Mouse (Mus musculus) gastrocnemius, adult 2 months (tissue): Measurements from ENCODE around the gene Gm21974. TPM values are rescaled to one million over a fixed set of nuclear protein-coding genes. Genes with fewer than 3 reads are reported as not detected.

Source experiments
- DNase-seq: peaks from one replicate; pipeline ENCODE4 v3.0.0; 2022
- H3K27ac ChIP-seq: fragments of 200-600 bp; 2 replicates; pipeline ENCODE4 v1.8.1; 2022; ENCODE audit warnings: mild to moderate bottlenecking
- H3K4me3 ChIP-seq: fragments of 200-600 bp; 2 replicates; pipeline ENCODE4 v1.8.1; 2022; ENCODE audit warnings: mild to moderate bottlenecking, moderate library complexity
- CTCF ChIP-seq: fragments of 200-600 bp; IDR thresholded peaks from 2 replicates; pipeline ENCODE4 v1.8.1; 2022; ENCODE audit warnings: antibody characterized with exemption, mild to moderate bottlenecking, moderate library complexity
- intact Hi-C: fragments of 180-260 bp; cut with DNase I; formaldehyde crosslinking; loops from one replicate; pipeline ENCODE4 v1.15.1; 2025
- total RNA-seq, 2 experiments: library from RNA; stranded (reverse); gene quantifications; 2 replicates each; pipeline ENCODE4 v1.2.3; 2021

The Gm21974 gene
- total RNA-seq, 2 experiments from 2014 or later, result not detected

DNA sequence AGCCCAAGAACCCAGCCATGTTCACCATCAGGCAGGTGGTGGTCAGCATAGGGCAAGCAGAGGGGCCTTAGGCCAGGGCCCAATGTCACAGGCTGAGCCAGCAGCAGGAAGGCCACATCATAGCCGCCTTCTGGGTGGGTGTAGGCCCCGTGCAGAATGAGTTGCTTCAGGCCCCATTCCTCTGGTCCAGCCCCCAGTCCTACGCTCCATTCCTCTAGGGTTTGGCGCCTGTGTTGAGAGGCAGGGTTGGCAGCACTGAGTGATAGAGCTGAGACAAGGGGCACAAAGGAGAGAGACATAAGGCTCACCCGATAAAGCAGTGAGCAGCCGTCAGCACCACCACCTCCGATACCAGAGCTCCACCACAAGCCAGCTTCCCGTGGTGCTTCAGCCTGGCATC, 8.1 kb downstream of the Gm21974 start:
- no peak for TF ChIP-seq CTCF
- no peak for DNase-seq
- H3K27ac ChIP-seq, result peak overlapping the region; percentile 81
- H3K4me3 ChIP-seq, result no peak overlapping the region
- intact Hi-C loops, result no loop called here

DNA sequence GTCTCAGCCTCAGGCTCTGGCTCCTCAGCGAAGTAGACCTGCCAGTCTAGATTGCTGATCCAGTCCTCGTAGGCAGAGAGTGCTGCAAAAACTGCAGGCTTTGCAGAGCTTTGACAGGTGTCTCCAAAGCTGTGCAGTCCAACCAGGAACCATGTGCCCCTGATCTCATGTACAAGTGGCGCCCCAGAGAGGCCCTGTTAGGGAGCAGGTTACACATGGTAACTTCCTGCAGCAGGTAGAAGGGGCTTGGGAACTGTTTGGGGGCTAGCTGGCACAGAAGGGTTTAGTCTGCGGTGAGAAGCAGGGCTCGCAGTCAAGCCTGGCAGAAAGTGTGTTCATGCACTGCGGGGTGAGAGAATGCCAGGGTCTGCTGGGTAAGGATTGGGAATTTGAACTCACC, 8.7 kb downstream of the Gm21974 start:
- no peak for DNase-seq
- H3K27ac ChIP-seq, result peak overlapping the region; percentile 81
- 0 out of 2 replicates have a peak overlapping the region, but pooled peaks have one; percentile 5 for H3K4me3 ChIP-seq
- intact Hi-C loops, result no loop called here
- TF ChIP-seq CTCF, result no peak

DNA sequence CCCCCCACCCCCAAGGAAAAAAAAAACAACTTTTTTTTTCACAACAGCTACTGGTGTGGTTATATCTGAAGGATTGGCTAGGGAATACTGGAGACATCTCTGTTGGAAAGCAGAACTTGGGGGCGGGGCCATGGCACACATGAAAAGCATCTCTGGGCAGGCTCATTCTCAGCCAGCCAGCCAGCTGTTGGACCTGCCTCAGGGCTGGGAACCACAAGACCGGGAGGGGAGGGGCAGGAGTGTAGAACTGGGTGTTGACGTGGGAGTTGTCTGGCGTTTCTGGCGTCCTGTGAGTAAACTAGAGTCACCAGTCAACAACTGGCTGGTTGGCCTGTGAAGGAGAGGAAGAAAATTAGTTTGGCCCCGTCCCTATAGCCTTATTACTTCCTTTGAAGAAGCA, 9.3 kb downstream of the Gm21974 start:
- intact Hi-C loops, result no loop called here
- Histone ChIP-seq H3K4me3 (no peak overlapping the region), H3K27ac (peak overlapping the region; percentile 81)
- peak; percentile 87 for DNase-seq
- TF ChIP-seq CTCF, result no peak

DNA sequence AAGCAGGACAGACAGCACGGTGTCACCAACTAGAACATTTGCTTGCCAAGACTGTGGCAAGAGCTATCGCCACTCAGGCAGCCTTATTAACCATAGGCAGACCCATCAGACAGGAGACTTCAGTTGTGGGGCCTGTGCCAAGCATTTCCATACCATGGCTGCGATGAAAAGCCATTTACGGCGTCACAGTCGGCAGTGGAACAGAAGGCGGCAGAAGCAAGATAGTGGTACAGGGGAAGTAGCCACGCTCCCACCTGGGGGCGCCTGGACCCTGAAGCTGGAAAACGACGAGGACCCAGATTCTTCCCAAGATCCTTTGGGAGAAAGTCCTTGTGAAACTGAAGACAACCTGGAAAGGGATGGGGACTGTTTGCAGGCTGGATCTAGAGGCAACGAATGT, 14.8 kb downstream of the Gm21974 start:
- TF ChIP-seq CTCF, result no peak
- DNase-seq, result no peak
- H3K27ac ChIP-seq, result no peak overlapping the region
- H3K4me3 ChIP-seq, result no peak overlapping the region
- intact Hi-C loops, result no loop called here

DNA sequence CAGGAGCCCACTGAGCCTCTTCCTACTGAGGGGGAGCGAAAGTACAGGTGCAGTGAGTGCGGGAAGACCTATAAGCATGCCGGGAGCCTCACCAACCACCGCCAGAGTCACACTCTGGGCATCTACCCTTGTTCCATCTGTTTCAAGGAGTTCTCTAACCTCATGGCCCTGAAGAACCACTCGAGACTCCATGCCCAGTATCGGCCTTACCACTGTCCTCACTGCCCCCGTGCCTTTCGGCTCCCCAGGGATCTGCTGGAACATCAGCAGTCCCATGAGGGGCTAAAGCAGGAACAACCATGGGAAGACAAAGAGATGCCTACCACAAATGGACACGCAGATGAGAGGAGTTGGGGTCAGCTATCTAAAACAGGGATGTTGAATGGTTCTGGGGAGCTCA, 16.0 kb downstream of the Gm21974 start:
- H3K4me3 ChIP-seq, result no peak overlapping the region
- DNase-seq, result no peak
- intact Hi-C loops, result loop anchor here (5.0 kb wide), 1 partner anchor 33 kb away; the partner anchor contains the start of gene Kat8
- no peak overlapping the region for H3K27ac ChIP-seq
- TF ChIP-seq CTCF, result no peak

DNA sequence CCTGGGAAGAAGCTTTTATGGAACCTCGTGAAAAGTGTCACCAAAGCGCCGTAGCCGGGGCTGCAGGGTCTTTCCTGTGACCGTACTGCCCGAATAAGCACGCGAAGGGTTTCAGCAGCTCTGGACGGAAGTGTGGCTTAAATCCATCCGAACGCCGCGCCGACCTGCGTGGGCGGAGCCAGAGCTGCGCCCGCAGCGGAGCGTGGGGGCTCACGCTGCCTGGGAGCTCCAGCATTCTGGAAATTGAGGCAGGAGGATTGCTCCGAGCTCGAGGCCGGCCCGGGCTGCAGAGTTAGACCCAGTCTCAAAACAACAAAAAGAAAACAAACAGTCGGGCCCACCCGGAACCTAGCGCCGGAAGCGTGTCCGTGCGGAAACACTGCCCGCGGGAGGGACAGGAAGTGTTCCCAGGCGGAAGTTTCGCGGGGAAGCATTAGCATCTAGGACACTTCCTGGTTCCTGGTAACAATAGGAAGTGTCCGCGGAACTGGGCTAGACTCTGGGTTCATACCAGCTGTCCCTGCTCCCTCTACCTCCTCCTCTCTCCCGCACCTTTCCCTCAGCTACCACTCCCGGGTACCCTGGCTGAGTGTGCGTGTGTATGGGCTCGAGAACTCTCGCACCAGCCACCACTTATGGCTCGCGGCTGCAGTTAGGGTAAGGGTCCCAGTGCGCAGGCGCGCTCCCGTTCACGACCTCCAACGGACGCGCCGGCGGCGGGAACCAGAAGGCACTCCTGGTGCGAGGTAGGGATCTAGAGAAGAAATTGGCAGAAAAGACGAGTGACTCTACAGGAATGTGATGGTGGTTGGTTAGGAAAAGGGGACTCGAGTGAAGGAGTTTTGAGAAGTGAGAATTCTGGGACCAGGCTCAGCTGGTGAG, 18.5 kb downstream of the Gm21974 start, which contains the start of gene Zfp668:
Gene Zfp668 (minus strand): TSS at position 362 of the 882 bp plus-strand sequence.
- Histone ChIP-seq H3K27ac (peak within 1 kb of the TSS; percentile 99), H3K4me3 (peak within 1 kb of the TSS; percentile 96)
- intact Hi-C loops, result loop anchor here (5.0 kb wide), 1 partner anchor 36 kb away; the partner anchor contains the start of gene Kat8
- no peak for TF ChIP-seq CTCF
- peak; percentile 94 for DNase-seq

DNA sequence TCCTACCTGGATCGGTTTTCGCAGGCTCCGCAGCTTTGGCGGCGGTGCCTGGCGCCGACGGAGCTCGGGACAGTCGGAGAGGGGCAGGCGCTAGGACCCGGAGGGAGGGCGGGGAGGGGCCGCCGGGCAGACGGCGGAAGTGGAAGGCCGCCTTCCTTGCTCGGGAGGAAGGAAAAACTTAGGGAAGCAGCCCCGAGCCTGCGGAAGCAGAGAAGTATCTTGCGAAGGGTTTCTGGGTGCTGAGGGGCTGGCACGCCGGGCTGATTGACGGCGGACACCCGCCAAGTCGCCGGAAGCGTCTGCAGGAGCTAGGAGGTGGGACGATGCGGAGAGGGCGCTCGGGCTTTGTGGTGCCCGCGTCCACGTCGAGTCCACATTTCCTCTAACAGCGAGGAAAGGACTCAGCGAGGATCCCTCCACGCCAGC, 19.2 kb downstream of the Gm21974 start, which contains the start of gene Zfp646:
Gene Zfp646 (plus strand): TSS at position 181 of the 426 bp plus-strand sequence.
- DNase-seq, result peak; percentile 86
- H3K4me3 ChIP-seq, result peak within 1 kb of the TSS; percentile 96
- H3K27ac ChIP-seq, result peak within 1 kb of the TSS; percentile 99
- no peak for TF ChIP-seq CTCF
- intact Hi-C loops, result loop anchor here (5.0 kb wide), 1 partner anchor 36 kb away; the partner anchor contains the start of gene Kat8

DNA sequence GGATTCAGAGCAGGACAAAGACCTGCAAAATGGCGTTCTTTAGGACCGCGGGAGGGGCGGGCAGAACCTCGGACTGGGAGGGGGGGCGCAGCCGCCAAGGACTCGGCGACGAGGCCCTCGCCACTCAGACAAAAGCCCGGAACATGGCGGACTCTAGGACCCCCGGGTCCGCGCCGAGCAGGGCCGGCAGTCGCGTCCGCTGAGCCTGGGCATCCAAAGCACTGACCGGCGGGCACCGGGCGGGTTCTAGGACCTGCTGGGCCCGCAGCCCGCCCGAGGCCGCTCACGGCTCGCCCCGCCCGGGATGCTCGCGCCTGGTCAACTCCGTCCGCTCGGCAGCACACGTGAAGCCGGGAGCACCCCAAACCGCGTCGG, 19.6 kb downstream of the Gm21974 start:
- Histone ChIP-seq H3K4me3 (peak overlapping the region; percentile 96), H3K27ac (peak overlapping the region; percentile 99)
- DNase-seq, result peak; percentile 95
- TF ChIP-seq CTCF, result no peak
- intact Hi-C loops, result loop anchor here (1.0 to 5.0 kb wide), 3 partner anchors 35 to 75 kb away; partner anchors contain the start of genes Hsd3b7 and Kat8

DNA sequence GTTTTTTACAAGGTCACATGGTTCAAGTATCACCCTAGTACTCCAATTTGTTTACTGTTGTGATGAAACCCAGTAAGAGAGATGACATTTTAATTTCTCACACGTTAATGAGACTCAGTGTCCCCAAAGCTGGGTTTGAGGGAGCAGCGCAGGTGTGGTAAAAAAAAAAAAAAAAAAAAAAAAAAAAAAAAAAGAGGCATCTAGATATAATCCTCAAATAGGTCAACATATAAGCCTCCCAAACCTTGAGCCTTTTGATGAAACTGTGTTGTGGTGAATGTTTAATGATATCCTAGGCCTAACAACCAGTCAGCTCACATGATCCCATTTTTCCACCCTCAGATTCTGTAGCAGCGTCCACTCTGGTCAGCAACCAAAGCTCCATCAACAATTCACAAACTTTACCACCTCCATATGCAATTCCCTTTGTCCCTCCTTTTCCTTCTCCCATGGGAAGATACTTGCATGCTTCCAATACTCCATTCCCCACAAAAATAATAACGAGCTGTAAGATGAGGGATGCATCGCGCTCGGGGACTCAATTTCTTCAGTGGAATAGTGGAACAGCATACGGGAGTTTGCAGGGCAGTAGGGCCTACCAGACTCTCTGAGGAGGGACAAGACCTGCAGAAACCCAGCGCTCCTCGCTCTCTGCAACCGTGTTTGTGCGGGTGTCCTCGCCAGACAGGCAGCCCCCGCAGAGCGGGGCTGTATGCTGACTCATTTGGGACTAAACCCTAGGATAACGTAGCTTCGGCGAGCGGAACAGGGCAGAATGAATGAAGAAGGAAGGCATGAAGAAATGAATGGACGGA, 20.2 kb downstream of the Gm21974 start:
- peak overlapping the region; percentile 96 for H3K4me3 ChIP-seq
- no peak for TF ChIP-seq CTCF
- DNase-seq, result no peak
- H3K27ac ChIP-seq, result peak overlapping the region; percentile 99
- intact Hi-C loops, result loop anchor here (1.0 to 5.0 kb wide), 3 partner anchors 34 to 75 kb away; partner anchors contain the start of genes Hsd3b7 and Kat8

DNA sequence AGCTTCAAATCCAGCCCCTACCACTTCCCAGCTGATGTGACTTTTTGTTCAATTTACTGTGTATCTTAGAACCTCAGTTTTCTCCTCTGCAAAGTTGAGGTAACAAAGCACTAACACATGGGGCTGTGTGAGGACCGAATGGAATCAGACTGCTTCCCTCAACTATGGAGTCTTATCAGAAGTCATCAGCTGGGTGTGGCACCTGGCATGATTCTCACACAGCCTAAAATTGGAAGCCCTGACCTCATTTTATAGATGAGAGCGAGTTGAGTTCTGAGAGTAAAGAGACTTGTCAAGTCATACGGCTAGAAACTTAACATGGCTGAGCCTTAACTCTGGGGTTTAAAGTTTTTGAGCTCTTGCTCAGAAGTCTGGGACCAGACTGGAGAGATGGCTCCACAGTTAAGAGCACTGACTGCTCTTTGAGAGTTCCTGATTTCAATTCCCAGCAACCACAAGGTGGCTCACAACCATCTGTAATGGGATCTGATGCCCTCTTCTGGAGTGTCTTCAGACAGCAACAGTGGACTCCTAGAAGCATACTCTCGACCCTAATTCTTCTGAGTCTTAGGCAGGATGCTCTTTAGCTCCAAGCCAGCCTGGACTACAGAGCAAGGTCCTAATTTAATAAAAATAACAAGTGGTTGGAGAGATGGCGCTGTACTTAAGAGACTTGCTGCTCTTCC, 25.0 kb downstream of the Gm21974 start:
- intact Hi-C loops, result no loop called here
- H3K27ac ChIP-seq, result peak overlapping the region; percentile 73
- H3K4me3 ChIP-seq, result no peak overlapping the region
- DNase-seq, result no peak
- peak; percentile 36; the same call in 1 of the 2 replicates for TF ChIP-seq CTCF

DNA sequence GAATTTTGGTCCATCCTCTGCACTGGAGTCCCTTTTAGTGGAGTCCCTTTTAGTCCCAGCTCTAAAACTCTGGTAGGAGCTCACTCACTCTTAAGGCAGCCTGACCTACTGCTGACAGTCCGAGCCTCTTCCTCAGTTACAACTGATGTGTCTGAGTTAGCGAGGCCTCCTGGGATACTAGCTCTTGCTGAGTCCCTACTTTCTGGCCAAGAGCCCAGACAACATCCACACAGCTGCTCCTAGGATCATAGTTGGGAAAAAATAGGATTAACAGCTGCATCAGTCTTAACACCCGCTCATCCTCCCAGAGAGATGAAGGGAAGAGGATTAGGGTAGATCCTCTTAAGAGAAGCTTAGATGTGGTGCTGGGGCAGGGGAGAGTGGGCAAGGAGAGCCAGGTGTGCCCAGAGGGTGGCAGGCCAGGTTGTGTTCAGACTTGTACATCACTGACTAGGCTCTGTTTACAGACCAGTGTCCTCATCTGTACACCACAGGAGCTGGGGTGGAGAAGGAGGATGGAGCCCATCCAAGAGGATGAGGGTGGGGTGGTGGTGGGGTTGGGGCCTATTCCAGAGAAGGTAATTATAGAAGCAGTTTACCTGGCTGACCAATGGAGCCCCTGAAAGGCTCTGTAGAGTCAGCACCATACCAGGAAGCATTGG, 26.0 kb downstream of the Gm21974 start:
- TF ChIP-seq CTCF, result no peak
- Histone ChIP-seq H3K27ac (peak overlapping the region; percentile 73), H3K4me3 (no peak overlapping the region)
- DNase-seq, result peak; percentile 54
- intact Hi-C loops, result no loop called here
